Mouse (Mus musculus): ENCODE results near the gene Dpp8. TPM values are rescaled to one million over a fixed set of nuclear protein-coding genes. Genes with fewer than 3 reads are reported as not detected.
A peak's percentile ranks its signal among the peaks of the same experiment; 100 is the strongest.

The Dpp8 gene
- polyA plus RNA-seq, 1 experiment from 2014 or later = 34.7 TPM

DNA sequence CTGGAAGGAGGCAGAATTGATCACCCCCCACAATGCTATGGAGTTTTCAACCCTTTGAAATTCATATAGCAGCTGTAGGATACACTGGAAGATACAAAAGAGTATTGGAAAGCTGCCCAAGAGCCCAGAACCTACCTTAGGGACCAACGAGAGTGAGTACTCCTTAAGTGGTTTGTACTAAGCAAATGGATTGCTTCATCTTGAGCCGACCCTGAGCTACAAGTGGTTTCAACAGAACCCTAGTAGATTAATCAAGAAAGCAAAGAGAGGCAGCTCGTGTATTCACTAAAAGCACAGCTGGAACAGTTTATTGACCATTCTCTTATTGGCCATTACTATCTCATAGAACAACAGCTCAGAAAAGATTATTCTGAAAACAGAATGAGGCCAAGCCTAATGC is 13.1 kb upstream of the Dpp8 start:
- no peaks in the 10 kb centered on the region for H3K9me3 ChIP-seq (ENCODE audit: control insufficient read depth, low read length)
- H3K4me2 ChIP-seq (ENCODE audit: low read depth) = no peak overlapping the region
- H3K4me1 ChIP-seq (ENCODE audit: control insufficient read depth, insufficient read depth, low read length) = peaks cover 18% of the 10 kb centered on the region
- no peaks in the 10 kb centered on the region for H3K27me3 ChIP-seq (ENCODE audit: control insufficient read depth, insufficient read depth, low read length)
- H3K36me3 ChIP-seq (ENCODE audit: control insufficient read depth, insufficient read depth, low read length) = no peaks in the 10 kb centered on the region
- H3K4me3 ChIP-seq (ENCODE audit: low read depth, low read length) = no peak overlapping the region
- no peak for DNase-seq (ENCODE audit: low spot score)
- ATAC-seq (ENCODE audit: insufficient read depth, low FRiP score, low TSS enrichment) = no peak
- no peak overlapping the region for H3K27ac ChIP-seq (ENCODE audit: low read depth, low read length)
- WGBS = 62% methylated on average over 3 of the region's 3 CpGs
- no peak overlapping the region for H3K9ac ChIP-seq (ENCODE audit: low read length)

DNA sequence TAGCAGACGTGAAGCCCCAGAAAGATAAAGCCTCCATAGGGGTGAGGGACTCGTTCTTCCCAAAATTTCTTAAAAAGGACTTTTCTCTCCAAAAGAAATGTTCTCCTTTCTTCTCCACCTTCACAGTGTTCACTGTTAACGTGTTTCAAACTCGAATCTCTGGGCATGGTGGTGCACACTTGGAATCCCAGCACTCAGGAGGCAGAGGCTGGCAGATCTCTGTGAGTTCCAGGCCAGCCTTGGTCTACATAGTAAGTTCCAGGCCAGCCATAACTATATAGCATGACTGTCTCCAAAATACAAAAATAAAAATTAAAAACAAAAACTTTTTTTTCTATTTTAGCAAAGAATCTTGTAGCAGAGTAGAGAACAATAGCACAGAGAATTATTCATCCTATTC is 12.1 kb upstream of the Dpp8 start:
- H3K4me1 ChIP-seq (ENCODE audit: control insufficient read depth, insufficient read depth, low read length) = peaks cover 18% of the 10 kb centered on the region
- no peak overlapping the region for H3K27ac ChIP-seq (ENCODE audit: low read depth, low read length)
- 82% methylated on average over 4 of the region's 4 CpGs for WGBS
- no peak overlapping the region for H3K9ac ChIP-seq (ENCODE audit: low read length)
- ATAC-seq (ENCODE audit: insufficient read depth, low FRiP score, low TSS enrichment) = no peak
- H3K9me3 ChIP-seq (ENCODE audit: control insufficient read depth, low read length) = no peaks in the 10 kb centered on the region
- H3K27me3 ChIP-seq (ENCODE audit: control insufficient read depth, insufficient read depth, low read length) = no peaks in the 10 kb centered on the region
- no peaks in the 10 kb centered on the region for H3K36me3 ChIP-seq (ENCODE audit: control insufficient read depth, insufficient read depth, low read length)
- H3K4me2 ChIP-seq (ENCODE audit: low read depth) = peak overlapping the region; percentile 67
- no peak overlapping the region for H3K4me3 ChIP-seq (ENCODE audit: low read depth, low read length)
- DNase-seq (ENCODE audit: low spot score) = no peak

DNA sequence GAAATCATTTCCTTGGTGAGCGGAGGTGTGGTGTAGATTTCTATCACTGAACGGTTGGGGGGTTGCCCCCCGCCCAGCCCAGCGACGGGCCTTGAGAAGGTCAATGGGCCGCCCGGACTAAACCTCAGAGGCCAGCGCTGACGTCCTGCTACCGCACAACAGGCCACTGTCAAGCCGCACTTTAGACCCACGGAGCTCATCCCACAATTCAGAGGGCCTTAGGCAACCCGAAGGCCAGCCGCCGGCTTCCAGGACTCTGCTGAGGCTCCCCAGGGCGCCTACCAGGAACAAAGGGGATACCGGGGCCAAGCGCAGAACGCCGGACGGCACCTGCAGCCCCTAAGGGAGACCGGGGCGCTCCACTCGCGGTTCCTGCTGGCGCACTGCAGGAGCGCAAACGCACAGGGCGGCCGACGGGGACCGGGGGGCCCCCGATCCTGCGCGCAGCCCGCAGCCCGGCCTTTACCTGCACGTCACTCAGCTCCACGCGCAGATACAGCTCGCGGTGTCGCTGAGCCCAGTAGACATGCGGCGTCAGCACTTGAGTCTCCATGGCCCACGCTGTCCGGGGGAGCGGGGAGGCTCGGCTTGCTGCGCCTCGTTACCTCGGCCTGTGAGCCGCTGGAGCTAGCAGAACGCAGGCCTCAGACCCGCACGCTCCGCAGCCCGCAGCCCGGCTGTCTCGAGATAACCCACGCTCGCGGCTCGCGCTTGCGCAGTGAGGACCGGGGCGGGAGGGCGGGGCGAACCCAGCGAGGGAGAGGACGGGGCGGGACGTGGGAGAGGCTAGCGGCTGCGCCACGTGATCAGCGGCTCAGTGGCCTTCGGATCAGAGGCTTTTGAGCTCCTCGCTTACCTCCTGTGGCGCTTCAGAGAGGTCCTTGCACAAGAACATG is 11.0 kb upstream of the Dpp8 start, which contains the start of gene Hacd3:
TSS of gene Hacd3 (minus strand) at position 703 of the 896 bp plus-strand sequence.
- no peaks in the 10 kb centered on the region for H3K9me3 ChIP-seq (ENCODE audit: control insufficient read depth, low read length)
- H3K27ac ChIP-seq (ENCODE audit: low read depth, low read length) = peak within 1 kb of the TSS; percentile 81
- H3K4me1 ChIP-seq (ENCODE audit: control insufficient read depth, insufficient read depth, low read length) = peaks cover 18% of the 10 kb centered on the region
- H3K4me3 ChIP-seq (ENCODE audit: low read depth, low read length) = peak within 1 kb of the TSS; percentile 98
- no peaks in the 10 kb centered on the region for H3K27me3 ChIP-seq (ENCODE audit: control insufficient read depth, insufficient read depth, low read length)
- under 1% methylated on average over 71 of the region's 81 CpGs for WGBS
- no peaks in the 10 kb centered on the region for H3K36me3 ChIP-seq (ENCODE audit: control insufficient read depth, insufficient read depth, low read length)
- ATAC-seq (ENCODE audit: insufficient read depth, low FRiP score, low TSS enrichment) (peak; percentile 94), DNase-seq (ENCODE audit: low spot score) (peak; percentile 93)
- H3K4me2 ChIP-seq (ENCODE audit: low read depth) = peak within 1 kb of the TSS; percentile 67
- peak within 1 kb of the TSS; percentile 95 for H3K9ac ChIP-seq (ENCODE audit: low read length)

DNA sequence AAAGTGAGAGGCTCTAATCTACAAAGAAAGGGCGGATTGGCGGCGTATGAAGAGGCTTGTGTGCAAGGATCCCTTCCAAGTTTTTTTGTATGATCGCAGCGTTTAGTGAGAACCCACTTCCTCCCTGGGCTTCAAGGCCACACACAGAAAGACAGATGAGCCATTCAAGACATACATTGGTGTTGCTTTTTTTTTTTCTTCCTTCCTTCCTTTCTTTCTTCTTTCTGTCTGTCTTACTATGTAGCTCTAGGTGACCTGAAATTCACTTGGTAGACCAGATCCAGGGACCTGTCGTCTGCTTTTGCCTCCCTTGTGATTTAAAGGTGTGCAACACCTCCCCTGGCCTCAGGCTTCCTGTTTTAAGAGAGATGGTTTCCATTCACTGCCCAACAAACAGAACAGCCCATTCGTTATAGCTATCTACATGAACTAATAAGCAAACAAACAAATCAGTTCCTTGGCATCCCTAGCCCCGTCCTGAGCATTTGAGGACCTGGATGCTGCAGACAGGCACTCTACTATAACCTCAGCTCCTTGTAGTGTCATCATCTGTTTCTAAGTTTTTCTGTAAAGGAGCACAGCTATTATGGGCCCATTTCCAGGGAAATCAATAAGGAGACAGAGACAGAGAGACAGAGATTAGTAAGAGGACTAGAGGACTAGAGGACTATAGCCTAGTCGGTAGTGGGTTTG is 10.2 kb upstream of the Dpp8 start:
- H3K27me3 ChIP-seq (ENCODE audit: control insufficient read depth, insufficient read depth, low read length) = no peaks in the 10 kb centered on the region
- no peaks in the 10 kb centered on the region for H3K9me3 ChIP-seq (ENCODE audit: control insufficient read depth, low read length)
- H3K4me1 ChIP-seq (ENCODE audit: control insufficient read depth, insufficient read depth, low read length) = peaks cover 18% of the 10 kb centered on the region
- peak overlapping the region; percentile 40 for H3K9ac ChIP-seq (ENCODE audit: low read length)
- no peak for ATAC-seq (ENCODE audit: insufficient read depth, low FRiP score, low TSS enrichment)
- no peaks in the 10 kb centered on the region for H3K36me3 ChIP-seq (ENCODE audit: control insufficient read depth, insufficient read depth, low read length)
- no peak for DNase-seq (ENCODE audit: low spot score)
- no peak overlapping the region for H3K27ac ChIP-seq (ENCODE audit: low read depth, low read length)
- WGBS = 22% methylated on average over 9 of the region's 9 CpGs
- peak overlapping the region; percentile 98 for H3K4me3 ChIP-seq (ENCODE audit: low read depth, low read length)
- H3K4me2 ChIP-seq (ENCODE audit: low read depth) = peak overlapping the region; percentile 67

DNA sequence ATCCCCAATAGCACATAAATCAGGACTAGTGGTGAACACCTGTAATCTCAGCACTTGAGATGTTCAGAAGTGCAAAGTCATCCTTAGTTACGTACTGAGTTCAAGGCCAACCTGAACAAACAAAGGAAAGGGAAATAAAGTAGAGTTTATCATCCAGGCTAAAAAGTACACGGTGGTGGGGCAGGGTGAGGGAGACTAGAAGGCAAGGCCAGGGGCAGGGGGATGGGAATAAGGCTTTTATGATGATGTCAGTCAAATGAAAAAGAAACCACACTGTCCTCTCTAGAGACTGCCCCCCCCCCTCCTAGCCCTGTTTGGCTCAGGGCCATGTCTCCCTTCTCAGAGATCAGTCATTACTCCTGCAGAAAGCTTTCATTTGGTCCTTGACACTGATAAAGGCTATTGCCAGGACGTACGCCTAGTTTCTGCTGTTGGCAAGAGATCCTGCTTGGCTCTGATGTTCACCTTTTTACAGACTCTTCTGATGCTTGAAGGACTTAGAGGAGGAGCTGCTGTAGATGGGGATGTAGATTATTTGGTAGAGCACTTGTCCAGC is 9.6 kb upstream of the Dpp8 start:
- no peaks in the 10 kb centered on the region for H3K9me3 ChIP-seq (ENCODE audit: control insufficient read depth, low read length)
- no peaks in the 10 kb centered on the region for H3K27me3 ChIP-seq (ENCODE audit: control insufficient read depth, insufficient read depth, low read length)
- no peak overlapping the region for H3K4me2 ChIP-seq (ENCODE audit: low read depth)
- H3K4me1 ChIP-seq (ENCODE audit: control insufficient read depth, insufficient read depth, low read length) = peaks cover 18% of the 10 kb centered on the region
- H3K36me3 ChIP-seq (ENCODE audit: control insufficient read depth, insufficient read depth, low read length) = no peaks in the 10 kb centered on the region
- no peak overlapping the region for H3K4me3 ChIP-seq (ENCODE audit: low read depth, low read length)
- 93% methylated on average over 4 of the region's 4 CpGs for WGBS
- DNase-seq (ENCODE audit: low spot score) = no peak
- no peak for ATAC-seq (ENCODE audit: insufficient read depth, low FRiP score, low TSS enrichment)
- H3K9ac ChIP-seq (ENCODE audit: low read length) = no peak overlapping the region
- H3K27ac ChIP-seq (ENCODE audit: low read depth, low read length) = no peak overlapping the region

DNA sequence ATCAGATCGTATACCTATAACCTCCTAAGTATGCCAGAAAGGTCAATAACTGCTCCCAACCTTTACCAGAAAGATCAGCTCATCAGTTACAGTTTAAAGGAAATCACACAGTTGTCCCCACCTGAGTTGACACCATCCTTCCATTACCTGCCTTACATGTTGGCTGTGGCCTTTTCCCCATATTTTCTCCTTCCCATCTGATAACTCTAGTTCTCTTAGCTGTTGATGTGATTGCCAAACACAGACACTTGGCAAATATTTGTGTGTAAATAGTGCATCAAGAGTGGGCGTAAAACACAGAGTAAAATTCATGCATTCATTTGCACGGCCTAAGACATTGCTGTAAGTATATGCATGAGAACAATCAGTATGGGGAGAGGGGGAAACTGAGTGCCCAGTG is 8.8 kb upstream of the Dpp8 start:
- no peak for ATAC-seq (ENCODE audit: insufficient read depth, low FRiP score, low TSS enrichment)
- no peak for DNase-seq (ENCODE audit: low spot score)
- H3K36me3 ChIP-seq (ENCODE audit: control insufficient read depth, insufficient read depth, low read length) = no peaks in the 10 kb centered on the region

DNA sequence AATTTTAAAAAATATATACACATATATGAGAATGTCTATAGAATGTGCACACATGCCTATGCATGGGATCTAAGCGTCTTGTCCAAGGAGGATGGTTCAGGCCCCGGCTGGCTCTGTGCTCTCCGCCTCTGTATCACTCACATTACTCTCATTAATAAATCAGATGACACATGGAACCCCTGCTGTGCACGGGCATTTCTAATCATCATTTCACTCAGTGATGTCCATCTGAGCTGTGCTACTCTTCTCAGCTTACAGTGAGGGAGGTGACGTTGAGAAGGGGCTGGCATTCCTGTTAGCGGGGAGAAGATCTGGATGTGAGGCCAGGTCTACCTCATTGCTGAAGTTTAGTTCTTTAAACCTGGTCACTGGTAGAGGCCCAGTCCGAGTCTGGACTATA is 5.0 kb upstream of the Dpp8 start:
- ATAC-seq (ENCODE audit: insufficient read depth, low FRiP score, low TSS enrichment) = no peak
- Histone ChIP-seq H3K27ac (ENCODE audit: low read depth, low read length) (no peak overlapping the region), H3K4me1 (ENCODE audit: control insufficient read depth, insufficient read depth, low read length) (no peaks in the 10 kb centered on the region), H3K4me3 (ENCODE audit: low read depth, low read length) (no peak overlapping the region), H3K9ac (ENCODE audit: low read length) (no peak overlapping the region), H3K4me2 (ENCODE audit: low read depth) (no peak overlapping the region), H3K9me3 (ENCODE audit: control insufficient read depth, low read length) (no peaks in the 10 kb centered on the region), H3K27me3 (ENCODE audit: control insufficient read depth, insufficient read depth, low read length) (no peaks in the 10 kb centered on the region), H3K36me3 (ENCODE audit: control insufficient read depth, insufficient read depth, low read length) (no peaks in the 10 kb centered on the region)
- DNase-seq (ENCODE audit: low spot score) = no peak
- 79% methylated on average over 7 of the region's 7 CpGs for WGBS

More for the DNA sequence above, 8.8 kb upstream of the Dpp8 start:
- Histone ChIP-seq H3K9ac (ENCODE audit: low read length) (no peak overlapping the region), H3K4me3 (ENCODE audit: low read depth, low read length) (no peak overlapping the region), H3K27ac (ENCODE audit: low read depth, low read length) (no peak overlapping the region), H3K4me1 (ENCODE audit: control insufficient read depth, insufficient read depth, low read length) (peaks cover 18% of the 10 kb centered on the region), H3K27me3 (ENCODE audit: control insufficient read depth, insufficient read depth, low read length) (no peaks in the 10 kb centered on the region), H3K9me3 (ENCODE audit: control insufficient read depth, low read length) (no peaks in the 10 kb centered on the region), H3K4me2 (ENCODE audit: low read depth) (no peak overlapping the region)
- WGBS = 88% methylated on average over 3 of the region's 3 CpGs

DNA sequence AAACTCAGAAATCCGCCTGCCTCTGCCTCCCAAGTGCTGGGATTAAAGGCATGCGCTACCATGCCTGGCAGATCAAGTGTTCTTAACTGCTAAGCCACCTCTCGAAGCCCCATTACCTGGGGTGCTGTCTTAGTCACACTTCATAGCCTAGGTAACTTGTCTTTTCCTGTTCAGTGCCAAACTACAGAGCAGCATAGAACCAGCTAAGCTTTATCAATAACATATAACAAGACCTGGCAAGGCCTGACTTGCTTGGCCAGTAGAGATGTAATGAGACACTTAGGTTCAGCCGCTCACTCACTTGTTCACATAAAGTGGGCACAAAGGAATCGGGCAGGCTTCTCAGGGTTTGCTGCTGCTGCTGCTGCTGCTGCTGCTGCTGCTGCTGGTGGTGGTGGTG is 3.9 kb upstream of the Dpp8 start:
- no peak for ATAC-seq (ENCODE audit: insufficient read depth, low FRiP score, low TSS enrichment)
- H3K36me3 ChIP-seq (ENCODE audit: control insufficient read depth, insufficient read depth, low read length) = no peaks in the 10 kb centered on the region

More for the DNA sequence above, 3.9 kb upstream of the Dpp8 start:
- Histone ChIP-seq H3K27me3 (ENCODE audit: control insufficient read depth, insufficient read depth, low read length) (no peaks in the 10 kb centered on the region), H3K9me3 (ENCODE audit: control insufficient read depth, low read length) (no peaks in the 10 kb centered on the region), H3K9ac (ENCODE audit: low read length) (no peak overlapping the region), H3K4me2 (ENCODE audit: low read depth) (no peak overlapping the region), H3K27ac (ENCODE audit: low read depth, low read length) (no peak overlapping the region), H3K4me3 (ENCODE audit: low read depth, low read length) (no peak overlapping the region), H3K4me1 (ENCODE audit: control insufficient read depth, insufficient read depth, low read length) (peaks cover 3% of the 10 kb centered on the region; the same call in 1 of the 2 replicates)
- 90% methylated on average over 5 of the region's 5 CpGs for WGBS
- no peak for DNase-seq (ENCODE audit: low spot score)
